Mouse (Mus musculus) embryonic fibroblast, embryonic 13.5 days (primary cell): ENCODE results near the gene Clec18a.

ENCODE experiments used
- CTCF ChIP-seq: IDR thresholded peaks from 2 replicates; pipeline ENCODE4 v1.5.1; 2011; ENCODE audit warnings: mild to moderate bottlenecking, control low read depth, low read length, moderate library complexity, borderline replicate concordance; ENCODE audit not compliant: insufficient read depth
- POLR2A ChIP-seq: IDR thresholded peaks from 2 replicates; pipeline ENCODE4 v1.6.1; 2011; ENCODE audit warnings: low read depth, mild to moderate bottlenecking, control low read depth, low read length, moderate library complexity

DNA sequence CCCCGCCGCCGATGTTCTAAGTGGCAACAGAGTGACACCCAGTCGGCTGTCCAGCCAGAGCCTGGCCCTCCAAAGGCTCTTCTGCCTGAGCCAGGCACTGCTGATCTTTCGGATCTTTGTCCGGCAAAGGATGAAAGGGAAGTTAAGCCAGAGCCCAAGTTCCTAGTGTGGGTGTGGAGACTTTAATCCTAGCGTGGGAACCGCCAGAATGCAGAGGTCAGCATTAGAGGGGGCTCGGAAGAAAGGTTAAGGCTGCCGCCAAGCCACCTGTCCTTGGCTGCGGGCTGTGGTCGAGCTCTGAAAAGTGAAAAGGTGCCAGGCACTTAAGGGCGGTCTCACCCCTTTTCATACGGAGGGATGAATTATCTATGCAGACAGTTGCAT lies 30.5 kb downstream of the Clec18a start:
- no peak for TF ChIP-seq CTCF
- no peak for TF ChIP-seq POLR2A
